Mouse (Mus musculus) telencephalon, adult 2 months (tissue): ENCODE data around the gene Hmgb1.
A peak's percentile ranks its signal among the peaks of the same experiment; 100 is the strongest.

Source experiments
- DNase-seq: peaks from one replicate; pipeline ENCODE4 v3.0.0-alpha.2; 2011; ENCODE audit warnings: low read depth, low spot score

The Hmgb1 gene

GRCm38 (mm10) chr5:149062833-149063232 lies 121.5 kb downstream of the Hmgb1 start:
- no peak for DNase-seq

GRCm38 (mm10) chr5:149053352-149054168 lies 130.7 kb downstream of the Hmgb1 start:
- no peak for DNase-seq

- peak; percentile 98 for DNase-seq
Measured at GRCm38 (mm10) chr5:149052421-149053338, 131.6 kb downstream of the Hmgb1 start.

- peak; percentile 56 for DNase-seq
Measured at GRCm38 (mm10) chr5:149051571-149052420, 132.5 kb downstream of the Hmgb1 start.

GRCm38 (mm10) chr5:149051194-149051570 lies 133.1 kb downstream of the Hmgb1 start:
- no peak for DNase-seq

GRCm38 (mm10) chr5:149050588-149051160 lies 133.6 kb downstream of the Hmgb1 start:
- no peak for DNase-seq

GRCm38 (mm10) chr5:149049435-149049834 lies 134.9 kb downstream of the Hmgb1 start:
- DNase-seq, result no peak

- no peak for DNase-seq
Measured at GRCm38 (mm10) chr5:149048961-149049360, 135.3 kb downstream of the Hmgb1 start.

- DNase-seq, result no peak
Measured at GRCm38 (mm10) chr5:149046650-149047049, 137.6 kb downstream of the Hmgb1 start.

- DNase-seq, result no peak
Measured at GRCm38 (mm10) chr5:149045470-149046085, 138.7 kb downstream of the Hmgb1 start.

- no peak for DNase-seq
Measured at GRCm38 (mm10) chr5:149045054-149045453, 139.2 kb downstream of the Hmgb1 start.

- DNase-seq, result no peak
Measured at GRCm38 (mm10) chr5:149044067-149044466, 140.2 kb downstream of the Hmgb1 start.

- DNase-seq, result no peak
Measured at GRCm38 (mm10) chr5:149043240-149043639, 141.0 kb downstream of the Hmgb1 start.

GRCm38 (mm10) chr5:149039825-149040224 lies 144.5 kb downstream of the Hmgb1 start:
- DNase-seq, result no peak

- no peak for DNase-seq
Measured at GRCm38 (mm10) chr5:149037729-149038128, 146.6 kb downstream of the Hmgb1 start.

GRCm38 (mm10) chr5:149036920-149037319 lies 147.4 kb downstream of the Hmgb1 start:
- DNase-seq, result no peak

GRCm38 (mm10) chr5:149032438-149032837 lies 151.9 kb downstream of the Hmgb1 start:
- no peak for DNase-seq

GRCm38 (mm10) chr5:149031199-149031750 lies 153.0 kb downstream of the Hmgb1 start:
- peak; percentile 46 for DNase-seq

- DNase-seq, result no peak
Measured at GRCm38 (mm10) chr5:149030103-149030502, 154.2 kb downstream of the Hmgb1 start.

GRCm38 (mm10) chr5:149028394-149028793 lies 155.9 kb downstream of the Hmgb1 start:
- no peak for DNase-seq
